Mouse (Mus musculus): Measurements from ENCODE around the gene Tmem25. TPM values are rescaled to one million over a fixed set of nuclear protein-coding genes. Genes with fewer than 3 reads are reported as not detected.
"Not testable (repeated sequence)": the region's sequence is repeated elsewhere in the genome, so short reads cannot be mapped to it uniquely, and the experiment has no call there.

The Tmem25 gene
- total RNA-seq, 2 experiments from 2014 or later: 2.2 to 8.8 TPM

- DNase-seq: peak; percentile 94 to 97
These were observed 26.1 kb downstream of the Tmem25 start for GRCm38 (mm10) chr9:44772750-44773651.

GRCm38 (mm10) chr9:44772392-44772749 lies 26.7 kb downstream of the Tmem25 start:
- no peak for DNase-seq

- DNase-seq: no peak
These were observed 27.7 kb downstream of the Tmem25 start for GRCm38 (mm10) chr9:44771376-44771775.

- not testable (repeated sequence) for DNase-seq
These were observed 31.1 kb downstream of the Tmem25 start for GRCm38 (mm10) chr9:44768029-44768394.

- DNase-seq: peak; percentile 87
These were observed 31.7 kb downstream of the Tmem25 start, which contains the start of the genes Arcn1 and Ift46 for GRCm38 (mm10) chr9:44767101-44768028. Gene Arcn1, minus strand, starts transcription at chr9:44767845. Gene Ift46, plus strand, starts transcription at chr9:44767908.

DNA sequence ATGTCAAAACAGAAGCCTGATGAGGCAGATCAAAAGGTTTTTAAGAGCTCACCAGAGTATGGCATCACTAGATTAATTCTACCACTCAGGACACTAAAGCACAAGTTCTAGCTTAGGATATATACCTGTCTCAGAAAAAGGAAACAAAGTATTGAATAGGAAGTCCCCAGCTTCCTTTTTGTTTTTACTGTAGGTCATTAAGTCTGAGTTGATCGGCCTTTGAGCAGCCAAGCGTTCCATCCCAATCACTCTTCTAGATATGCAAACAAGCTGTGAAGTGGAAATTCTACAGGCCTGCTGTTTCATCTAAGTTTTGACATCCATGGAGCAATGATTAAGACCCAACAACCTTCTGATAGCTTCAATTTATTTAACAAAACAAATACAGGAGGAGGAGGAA lies 38.2 kb downstream of the Tmem25 start:
- DNase-seq: no peak

DNA sequence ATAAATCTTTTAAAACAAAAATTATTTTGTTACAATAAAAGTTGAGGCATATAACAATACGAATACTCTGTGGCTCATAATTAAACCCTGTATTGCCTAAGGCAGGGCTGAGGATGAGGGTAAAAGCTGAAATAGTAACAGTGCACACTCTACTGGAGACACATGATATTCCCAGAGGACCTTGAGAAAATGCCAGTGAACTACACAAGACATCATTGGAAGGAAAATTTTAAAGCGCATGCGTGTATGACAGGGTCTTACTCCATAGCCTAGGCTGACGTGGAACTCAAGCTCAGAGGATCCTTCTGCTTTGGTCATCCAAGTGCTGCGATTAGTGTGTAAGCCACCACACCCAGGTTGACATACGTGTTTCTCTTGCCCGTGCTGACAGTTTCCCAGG lies 50.6 kb downstream of the Tmem25 start:
- peak in 1 of 2 experiments; percentile 28 for DNase-seq

- DNase-seq: no peak
These were observed 51.8 kb downstream of the Tmem25 start for GRCm38 (mm10) chr9:44747341-44747740.

- DNase-seq: no peak
These were observed 52.4 kb downstream of the Tmem25 start for GRCm38 (mm10) chr9:44746666-44747065.

- DNase-seq: no peak
These were observed 53.7 kb downstream of the Tmem25 start for GRCm38 (mm10) chr9:44745371-44745770.

Other genes starting within 250 kb of the Tmem25 start
- gene Cxcr5, start 237.4 kb downstream of the Tmem25 start, total RNA-seq (2021): not detected
- 100 to 1,000 TPM; 134 to 149 TPM for gene Ddx6, start 194.4 kb downstream of the Tmem25 start, total RNA-seq (2021)
- gene Treh, start 126.1 kb downstream of the Tmem25 start, total RNA-seq (2021): not detected
- gene Phldb1, start 64.1 kb downstream of the Tmem25 start, total RNA-seq (2021): 10 to 100 TPM; 41.2 to 48.9 TPM
- gene Arcn1, start 31.5 kb downstream of the Tmem25 start, total RNA-seq (2021): 100 to 1,000 TPM; 173 to 185 TPM
- gene Ift46, start 31.4 kb downstream of the Tmem25 start, total RNA-seq (2021): 10 to 100 TPM; 68.9 to 97.6 TPM
- gene Ttc36, start 3.8 kb upstream of the Tmem25 start, total RNA-seq (2021): 1 to 10 TPM; 1.2 to 4.1 TPM
- gene Kmt2a, start 82.0 kb upstream of the Tmem25 start, total RNA-seq (2021): 10 to 100 TPM; 31.9 to 38.3 TPM
- gene Atp5l, start 121.4 kb upstream of the Tmem25 start, total RNA-seq (2021): 100 to 1,000 TPM; 605 to 637 TPM
- gene Ube4a, start 166.3 kb upstream of the Tmem25 start, total RNA-seq (2021): 100 to 1,000 TPM in 1 of 2 experiments, 10 to 100 TPM in 1; 97.9 to 105 TPM
- under 1 TPM in 1 of 2 experiments, not detected in 1; 0.30 TPM for gene Cd3g, start 181.1 kb upstream of the Tmem25 start, total RNA-seq (2021)
- gene Cd3d, start 182.5 kb upstream of the Tmem25 start, total RNA-seq (2021): 1 to 10 TPM in 1 of 2 experiments, not detected in 1; 1.5 TPM
- gene Cd3e, start 210.3 kb upstream of the Tmem25 start, total RNA-seq (2021): under 1 TPM in 1 of 2 experiments, not detected in 1; 0.60 TPM
- gene Mpzl2, start 240.5 kb upstream of the Tmem25 start, total RNA-seq (2021): 10 to 100 TPM in 1 of 2 experiments, 1 to 10 TPM in 1; 8.3 to 10.4 TPM

Data from adrenal gland, postnatal 36 days (tissue).